Mouse (Mus musculus) E14TG2a.4 (cell line): ENCODE data around the gene D11Wsu47e.
"Not testable (repeated sequence)": the region's sequence is repeated elsewhere in the genome, so short reads cannot be mapped to it uniquely, and the experiment has no call there.

ENCODE experiments used
- CTCF ChIP-seq: conservative IDR thresholded peaks from 2 replicates; pipeline ENCODE4 v1.5.1; 2014; ENCODE audit warnings: low read length
- NANOG ChIP-seq: IDR thresholded peaks from 2 replicates; pipeline ENCODE4 v1.6.1; 2014; ENCODE audit warnings: borderline replicate concordance, low read length, mixed read lengths
- POU5F1 ChIP-seq: IDR thresholded peaks from 2 replicates; pipeline ENCODE4 v1.6.1; 2014; ENCODE audit warnings: low read length, borderline replicate concordance

DNA sequence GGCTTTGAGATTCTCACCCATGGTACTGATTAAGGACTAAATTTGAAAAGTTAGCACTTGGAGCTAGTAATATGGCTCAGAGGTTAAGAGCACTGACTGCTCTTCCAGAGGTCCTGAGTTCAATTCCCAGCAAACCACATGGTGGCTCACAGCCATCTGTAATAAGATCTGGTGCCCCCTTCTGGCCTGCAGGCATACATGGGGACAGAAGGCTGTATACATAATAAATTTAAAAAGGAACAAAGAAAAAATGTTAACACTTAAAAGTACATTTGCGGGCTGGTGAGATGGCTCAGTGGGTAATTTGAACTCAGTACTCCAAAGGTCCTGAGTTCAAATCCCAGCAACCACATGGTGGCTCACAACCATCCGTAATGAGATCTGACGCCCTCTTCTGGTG, 24.0 kb upstream of the D11Wsu47e start:
- 0 out of 2 replicates have a peak, but pooled peaks have one; percentile 15 for TF ChIP-seq CTCF
- TF ChIP-seq POU5F1, NANOG: not testable (repeated sequence)
